Mouse (Mus musculus) brain, embryonic 14.5 days (tissue): ENCODE data around the gene Pdcd6ip.

Source experiments
- CTCF ChIP-seq: fragments of 200-500 bp; IDR thresholded peaks from 2 replicates; pipeline ENCODE4 v1.5.1; 2012; ENCODE audit warnings: inconsistent platforms, mild to moderate bottlenecking, moderate library complexity, borderline replicate concordance; ENCODE audit not compliant: insufficient read depth, insufficient read length; ENCODE audit errors: extremely low read depth
- POLR2A ChIP-seq: fragments of 200-500 bp; IDR thresholded peaks from 2 replicates; pipeline ENCODE4 v1.6.1; 2012; ENCODE audit warnings: mild to moderate bottlenecking, inconsistent platforms, borderline replicate concordance; ENCODE audit not compliant: poor library complexity, insufficient read depth, insufficient read length, severe bottlenecking; ENCODE audit errors: extremely low read depth

DNA sequence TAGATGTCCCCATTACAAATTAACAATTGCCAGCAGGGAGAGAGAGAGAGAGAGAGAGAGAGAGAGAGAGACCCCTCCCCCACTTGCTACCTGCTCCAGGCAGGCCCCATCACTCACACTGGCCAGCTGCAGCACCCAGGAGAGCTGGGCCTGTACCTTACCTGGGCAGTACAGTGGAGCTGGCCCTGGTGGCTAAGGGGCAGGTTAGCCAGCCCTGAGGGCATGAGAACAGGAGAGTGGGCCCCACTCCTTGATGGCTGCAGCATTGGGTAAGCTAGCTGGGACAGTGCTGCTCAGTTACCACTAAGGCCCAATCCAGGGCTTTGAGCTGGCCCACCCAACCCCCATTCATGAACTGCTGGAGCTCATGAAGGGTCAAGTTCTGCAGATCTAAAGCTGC, 27.9 kb upstream of the Pdcd6ip start:
- no peak for TF ChIP-seq CTCF
- TF ChIP-seq POLR2A = no peak
